Mouse (Mus musculus) midbrain, embryonic 13.5 days (tissue): ENCODE data around the gene 4930453N24Rik. TPM values are rescaled to one million over a fixed set of nuclear protein-coding genes. Genes with fewer than 3 reads are reported as not detected.

ENCODE experiments used
- ATAC-seq: fragments of 200-750 bp; cut with Nextera tagmentation; 2 replicates; pipeline ENCODE4 v1.8.0; 2017; ENCODE audit warnings: mild to moderate bottlenecking, moderate TSS enrichment, moderate library complexity
- H3K27ac ChIP-seq: fragments of 300-500 bp; sonication (generic); 2 replicates; pipeline ENCODE4 v1.5.1; 2015; ENCODE audit warnings: inconsistent platforms, mild to moderate bottlenecking, moderate library complexity
- H3K27me3 ChIP-seq: fragments of 300-500 bp; sonication (generic); 2 replicates; pipeline ENCODE4 v1.6.1; 2015; ENCODE audit warnings: mild to moderate bottlenecking, inconsistent platforms
- H3K36me3 ChIP-seq: fragments of 300-500 bp; sonication (generic); 2 replicates; pipeline ENCODE4 v1.6.1; 2015; ENCODE audit warnings: mild to moderate bottlenecking, inconsistent platforms
- H3K4me1 ChIP-seq: fragments of 300-500 bp; sonication (generic); replicated peaks from 2 replicates; pipeline ENCODE4 v1.6.1; 2015; ENCODE audit warnings: inconsistent platforms
- H3K4me2 ChIP-seq: fragments of 300-500 bp; sonication (generic); replicated peaks from 2 replicates; pipeline ENCODE4 v1.6.1; 2015; ENCODE audit warnings: moderate library complexity, mild to moderate bottlenecking, inconsistent platforms
- H3K4me3 ChIP-seq: fragments of 300-500 bp; sonication (generic); replicated peaks from 2 replicates; pipeline ENCODE4 v1.5.1; 2015; ENCODE audit warnings: mild to moderate bottlenecking, inconsistent platforms
- H3K9ac ChIP-seq: fragments of 300-500 bp; sonication (generic); replicated peaks from 2 replicates; pipeline ENCODE4 v1.6.1; 2015; ENCODE audit warnings: mild to moderate bottlenecking, inconsistent platforms
- H3K9me3 ChIP-seq: fragments of 300-500 bp; sonication (generic); 2 replicates; pipeline ENCODE4 v1.6.1; 2016; ENCODE audit warnings: mild to moderate bottlenecking, inconsistent platforms
- WGBS: fragments of 180-500 bp; shearing (Covaris S2); methylation state at CpG from one replicate; pipeline ENCODE4 v1.1.7; 2015; 5-methylcytosine and 5-hydroxymethylcytosine counted together
- polyA plus RNA-seq: library from polyadenylated mRNA; unstranded; fragments of >200 nt; fragmentation: Nextera tagmentation; extraction: Ambion mirVana; gene quantifications from 2 replicates; pipeline ENCODE4 v1.2.1, GENCODE M21; 2015

4930453N24Rik gene
- 22.2 and 24.5 TPM in 2 replicates for polyA plus RNA-seq

DNA sequence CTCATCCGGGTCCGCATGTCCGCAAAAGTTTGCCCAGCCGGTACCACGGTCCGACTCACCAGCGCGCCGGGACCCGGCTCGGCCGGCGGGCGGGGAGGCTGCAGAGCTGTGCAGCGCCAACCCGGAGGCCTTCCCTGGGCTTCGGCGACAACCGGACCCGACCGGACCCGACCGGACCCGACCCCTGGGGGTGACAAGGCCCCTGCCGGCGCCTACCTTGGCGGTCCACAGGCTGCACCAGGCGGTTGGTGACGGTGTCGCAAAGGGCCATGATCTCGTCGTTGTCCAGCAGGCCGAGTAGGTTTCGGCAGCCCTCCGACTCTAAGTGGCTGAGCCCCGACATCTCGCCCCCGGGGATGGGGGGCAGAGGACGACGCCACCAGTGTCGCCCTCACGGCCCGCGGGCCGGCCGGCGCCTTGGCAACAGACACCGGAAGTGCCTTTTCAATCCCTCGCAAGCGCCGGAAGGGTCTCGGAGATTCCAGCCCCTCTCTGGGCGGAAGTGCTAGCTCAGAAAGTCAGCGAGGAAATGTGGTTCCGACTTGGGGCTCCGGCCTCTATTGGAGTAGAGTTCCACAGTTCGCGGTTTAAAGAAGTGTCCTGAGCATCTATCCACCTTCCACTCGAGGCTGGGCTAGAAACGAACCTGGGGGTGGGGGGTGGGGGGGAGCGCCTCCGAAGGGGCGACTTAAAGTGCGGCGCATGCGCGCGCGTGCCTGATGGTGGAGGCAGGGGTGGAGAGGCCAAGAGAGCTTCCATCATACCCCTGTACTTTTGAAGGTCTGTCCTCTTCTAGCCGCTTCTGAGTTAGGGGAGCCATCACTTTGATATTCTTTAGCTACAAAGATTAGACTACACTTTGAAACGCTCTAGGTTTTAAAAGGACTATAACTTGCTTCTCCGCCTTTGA, at the start of gene 4930453N24Rik:
TSS of gene 4930453N24Rik (minus strand) at position 641 of the 910 bp plus-strand sequence.
- 2% methylated on average over 69 of the region's 72 CpGs for WGBS

DNA sequence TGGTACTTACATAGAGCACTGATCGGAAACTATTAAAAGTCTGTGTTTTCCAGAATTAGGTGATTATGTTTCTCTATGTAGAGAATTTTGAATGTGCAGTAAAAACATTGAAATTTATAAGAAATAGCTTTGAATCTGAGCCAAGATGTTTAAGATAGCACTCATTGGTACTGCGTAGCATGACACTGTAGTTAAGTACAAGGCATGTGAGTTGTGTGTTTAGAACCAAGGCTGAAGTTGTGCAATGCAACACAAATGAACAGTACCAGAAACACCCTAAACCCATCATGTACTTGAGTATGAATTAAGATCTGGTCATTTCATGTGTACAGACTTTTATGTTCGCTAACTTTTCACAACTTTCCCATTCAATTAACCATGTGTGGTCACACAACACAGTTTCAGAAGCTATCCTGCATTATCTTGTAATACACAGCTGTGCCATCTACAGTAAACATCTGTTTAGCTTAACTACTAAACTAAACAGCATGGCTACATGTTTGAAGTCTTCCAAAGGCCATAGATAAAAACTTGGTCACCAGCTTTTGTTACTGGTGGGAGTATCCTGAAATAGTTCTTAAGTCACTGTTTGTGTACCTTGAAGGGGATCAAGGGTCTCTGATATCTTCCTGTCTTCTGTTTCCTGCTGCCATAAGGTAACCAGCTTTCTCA, 46.3 kb upstream of the 4930453N24Rik start:
- no peaks in the 10 kb centered on the region for H3K9me3 ChIP-seq
- ATAC-seq = no peak
- H3K4me3 ChIP-seq = no peak overlapping the region
- H3K27me3 ChIP-seq = no peaks in the 10 kb centered on the region
- WGBS = 97% methylated on average over 3 of the region's 3 CpGs
- peaks cover 13% of the 10 kb centered on the region for H3K36me3 ChIP-seq
- H3K4me1 ChIP-seq = no peaks in the 10 kb centered on the region
- no peak overlapping the region for H3K9ac ChIP-seq
- H3K27ac ChIP-seq = no peak overlapping the region
- H3K4me2 ChIP-seq = no peak overlapping the region

More for the DNA sequence above, at the start of gene 4930453N24Rik:
- peak within 1 kb of the TSS; percentile 78 for H3K4me3 ChIP-seq
- peak within 1 kb of the TSS; percentile 55 for H3K4me2 ChIP-seq
- H3K27ac ChIP-seq = peak within 1 kb of the TSS; percentile 85
- peaks cover 12% of the 10 kb centered on the region for H3K36me3 ChIP-seq
- peaks cover 13% of the 10 kb centered on the region for H3K4me1 ChIP-seq
- ATAC-seq = peak; percentile 97
- H3K9ac ChIP-seq = peak within 1 kb of the TSS; percentile 83
- no peaks in the 10 kb centered on the region for H3K9me3 ChIP-seq
- peaks cover 6% of the 10 kb centered on the region; the same call in 1 of the 2 replicates for H3K27me3 ChIP-seq

DNA sequence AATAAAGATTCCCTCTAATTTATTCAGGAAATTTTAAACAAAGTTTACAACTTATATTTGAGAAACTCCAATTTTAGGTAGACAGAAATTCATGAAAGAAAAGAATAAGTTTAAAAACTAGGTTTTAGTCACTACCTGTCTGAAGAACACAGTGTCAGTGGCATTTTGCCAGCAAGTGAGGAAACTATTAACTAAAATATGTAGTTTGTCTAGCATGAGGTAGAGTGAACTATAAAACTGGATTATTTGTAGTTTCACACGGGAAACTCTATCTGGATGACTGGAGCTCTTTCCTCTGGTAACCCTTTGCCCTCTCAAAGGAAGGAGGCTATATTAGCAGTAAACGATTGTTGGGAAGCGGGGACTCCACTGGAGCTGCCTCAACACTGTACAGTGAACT, 32.1 kb upstream of the 4930453N24Rik start:
- no peak for ATAC-seq
- WGBS = 92% methylated on average over 3 of the region's 3 CpGs
- no peaks in the 10 kb centered on the region for H3K4me1 ChIP-seq

DNA sequence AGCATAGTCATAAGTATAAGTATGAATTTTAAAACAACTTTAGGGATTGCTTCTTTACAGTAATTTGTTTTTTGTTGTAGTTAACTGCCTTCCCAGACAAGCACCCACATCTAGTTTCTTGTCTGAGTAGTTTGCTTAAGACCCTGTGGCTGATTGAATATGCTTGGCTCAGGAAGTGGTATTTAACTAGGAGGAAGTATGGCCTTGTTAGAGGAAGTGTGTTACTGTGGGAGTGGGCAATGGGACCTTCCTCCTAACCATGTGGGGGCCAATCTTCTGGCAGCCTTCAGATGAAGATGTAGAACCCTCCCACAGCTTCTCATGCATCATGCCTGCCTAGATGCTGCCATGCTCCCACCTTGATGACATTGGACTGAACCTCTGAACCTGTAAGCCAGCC, 30.7 kb upstream of the 4930453N24Rik start:
- no peak for ATAC-seq
- no peaks in the 10 kb centered on the region for H3K27me3 ChIP-seq
- H3K4me2 ChIP-seq = no peak overlapping the region
- H3K9me3 ChIP-seq = no peaks in the 10 kb centered on the region
- H3K36me3 ChIP-seq = peaks cover 15% of the 10 kb centered on the region
- no peaks in the 10 kb centered on the region for H3K4me1 ChIP-seq
- H3K4me3 ChIP-seq = no peak overlapping the region
- H3K27ac ChIP-seq = no peak overlapping the region
- no peak overlapping the region for H3K9ac ChIP-seq

More for the DNA sequence above, 32.1 kb upstream of the 4930453N24Rik start:
- Histone ChIP-seq H3K36me3 (peaks cover 15% of the 10 kb centered on the region), H3K4me2 (no peak overlapping the region), H3K27ac (no peak overlapping the region), H3K4me3 (no peak overlapping the region), H3K27me3 (no peaks in the 10 kb centered on the region), H3K9me3 (no peaks in the 10 kb centered on the region), H3K9ac (no peak overlapping the region)

DNA sequence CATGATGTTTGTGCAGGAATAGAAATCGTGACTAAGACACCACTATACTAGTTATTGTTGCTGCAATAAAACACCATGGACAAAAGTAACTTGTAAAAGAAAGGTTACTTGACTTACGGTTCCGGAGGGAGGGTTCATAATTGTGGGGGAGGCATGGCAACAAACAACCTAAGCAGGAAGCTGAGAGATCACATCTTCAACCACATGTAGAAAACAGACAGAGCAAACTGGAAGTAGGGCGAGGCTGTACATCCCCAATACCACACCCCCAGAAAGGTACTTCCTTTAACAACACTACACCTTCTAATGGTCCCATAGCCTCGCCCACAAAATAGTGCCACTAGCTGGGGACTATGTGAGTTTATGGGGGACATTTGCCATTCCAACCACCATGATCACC, 29.4 kb upstream of the 4930453N24Rik start:
- ATAC-seq = no peak
- Histone ChIP-seq H3K4me2 (no peak overlapping the region), H3K27ac (no peak overlapping the region), H3K36me3 (peaks cover 9% of the 10 kb centered on the region), H3K4me1 (no peaks in the 10 kb centered on the region), H3K4me3 (no peak overlapping the region), H3K9me3 (no peaks in the 10 kb centered on the region), H3K27me3 (no peaks in the 10 kb centered on the region), H3K9ac (no peak overlapping the region)
- 92% methylated on average over 5 of the region's 5 CpGs for WGBS

DNA sequence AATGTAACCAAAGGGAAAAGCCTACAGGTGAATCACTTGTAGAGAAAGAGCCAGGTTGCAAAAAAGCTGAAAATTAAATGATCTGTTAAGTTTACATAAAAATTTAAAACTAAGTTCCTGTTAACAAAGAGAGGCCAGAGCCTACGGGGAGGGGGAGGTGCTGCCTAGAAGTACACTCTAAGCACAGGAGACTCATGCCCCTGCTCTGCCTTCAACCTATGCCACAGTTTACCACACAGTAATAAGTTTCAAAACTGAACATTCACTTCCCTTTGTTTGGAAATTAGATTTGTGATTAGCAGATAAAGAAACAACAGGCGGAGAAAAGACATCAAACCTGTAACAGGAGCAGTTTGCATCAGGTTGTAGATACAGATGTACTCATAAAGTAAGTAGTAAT, 23.8 kb upstream of the 4930453N24Rik start:
- 94% methylated on average over 2 of the region's 2 CpGs for WGBS
- no peak overlapping the region for H3K4me3 ChIP-seq
- H3K27ac ChIP-seq = no peak overlapping the region
- H3K4me2 ChIP-seq = no peak overlapping the region
- no peaks in the 10 kb centered on the region for H3K36me3 ChIP-seq
- H3K9ac ChIP-seq = no peak overlapping the region
- ATAC-seq = no peak
- no peaks in the 10 kb centered on the region for H3K9me3 ChIP-seq
- H3K4me1 ChIP-seq = no peaks in the 10 kb centered on the region
- H3K27me3 ChIP-seq = no peaks in the 10 kb centered on the region

DNA sequence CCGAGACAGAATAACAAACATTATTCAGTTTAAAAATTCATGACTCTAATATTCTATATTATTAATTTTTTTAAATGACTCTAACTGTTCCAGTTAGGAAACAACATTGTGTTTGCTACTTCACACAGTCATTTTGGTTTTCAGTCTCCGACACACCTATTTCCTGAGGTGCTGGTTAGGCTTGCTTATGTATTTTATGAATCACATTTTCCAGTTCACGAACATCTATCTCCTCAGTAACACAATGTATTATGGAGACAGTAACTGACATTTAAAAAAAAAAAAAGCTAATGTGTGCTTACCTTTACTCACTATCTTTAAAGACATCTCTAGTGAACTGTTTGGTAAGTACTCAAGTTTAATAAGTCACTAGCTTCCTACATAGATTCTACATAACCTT, 18.7 kb upstream of the 4930453N24Rik start:
- Histone ChIP-seq H3K9me3 (no peaks in the 10 kb centered on the region), H3K36me3 (peaks cover 16% of the 10 kb centered on the region), H3K4me3 (no peak overlapping the region), H3K27me3 (no peaks in the 10 kb centered on the region), H3K4me1 (no peaks in the 10 kb centered on the region), H3K9ac (no peak overlapping the region), H3K4me2 (no peak overlapping the region), H3K27ac (no peak overlapping the region)
- WGBS = 95% methylated on average over 3 of the region's 3 CpGs
- no peak for ATAC-seq

DNA sequence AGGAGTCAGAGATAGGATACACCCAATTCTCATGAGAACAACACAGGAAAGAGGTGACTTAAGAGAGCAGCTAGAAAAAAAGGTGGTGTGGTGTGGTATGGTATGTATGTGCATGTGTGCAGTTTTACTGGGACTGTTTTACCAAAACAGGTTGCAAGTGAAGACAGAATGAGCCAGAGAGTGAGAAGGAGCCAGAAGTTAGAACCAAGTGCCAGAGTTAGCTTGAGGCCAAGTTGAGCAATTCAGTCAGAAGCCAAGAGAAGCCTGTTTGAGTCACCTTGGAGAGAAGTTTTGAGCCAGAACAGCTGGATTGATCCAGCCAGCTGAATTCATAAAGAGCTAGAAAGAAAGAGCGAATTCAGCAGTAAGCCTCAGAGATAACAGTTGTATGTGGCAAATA, 4.6 kb upstream of the 4930453N24Rik start:
- WGBS = 87% methylated on average over 1 of the region's 1 CpGs

DNA sequence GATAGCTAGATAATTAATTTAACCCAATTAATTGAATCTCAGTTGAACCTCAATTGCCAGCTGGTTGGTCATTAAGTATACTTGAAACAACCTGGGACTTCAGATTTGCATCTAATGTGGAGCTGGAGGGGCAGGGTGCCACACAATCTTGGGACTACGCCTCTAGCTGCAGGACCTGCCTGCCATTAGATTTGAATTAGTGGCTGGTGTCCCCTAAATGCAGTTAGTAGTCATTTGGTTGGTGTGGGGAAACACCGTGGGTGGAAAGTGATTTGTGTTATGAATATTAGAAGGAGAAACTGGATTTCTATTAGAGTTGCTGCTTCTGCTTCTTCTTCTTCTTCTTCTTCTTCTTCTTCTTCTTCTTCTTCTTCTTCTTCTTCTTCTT, 464 bp upstream of the 4930453N24Rik start:
- Histone ChIP-seq H3K9me3 (no peaks in the 10 kb centered on the region), H3K4me1 (peaks cover 13% of the 10 kb centered on the region), H3K27ac (peak overlapping the region; percentile 85; the same call in 1 of the 2 replicates), H3K27me3 (peaks cover 6% of the 10 kb centered on the region; the same call in 1 of the 2 replicates), H3K36me3 (peaks cover 6% of the 10 kb centered on the region), H3K4me2 (peak overlapping the region; percentile 55), H3K4me3 (peak overlapping the region; percentile 78), H3K9ac (peak overlapping the region; percentile 83; the same call in 1 of the 2 replicates)
- ATAC-seq = no peak
- WGBS = 87% methylated on average over 2 of the region's 2 CpGs

More for the DNA sequence above, 4.6 kb upstream of the 4930453N24Rik start:
- H3K9me3 ChIP-seq = no peaks in the 10 kb centered on the region
- H3K4me3 ChIP-seq = no peak overlapping the region
- no peaks in the 10 kb centered on the region for H3K4me1 ChIP-seq
- no peak overlapping the region for H3K27ac ChIP-seq
- peaks cover 6% of the 10 kb centered on the region; the same call in 1 of the 2 replicates for H3K27me3 ChIP-seq
- ATAC-seq = no peak
- H3K36me3 ChIP-seq = 0 out of 2 replicates have a peak, but pooled peaks cover 4% of the 10 kb centered on the region
- no peak overlapping the region for H3K4me2 ChIP-seq
- H3K9ac ChIP-seq = no peak overlapping the region

DNA sequence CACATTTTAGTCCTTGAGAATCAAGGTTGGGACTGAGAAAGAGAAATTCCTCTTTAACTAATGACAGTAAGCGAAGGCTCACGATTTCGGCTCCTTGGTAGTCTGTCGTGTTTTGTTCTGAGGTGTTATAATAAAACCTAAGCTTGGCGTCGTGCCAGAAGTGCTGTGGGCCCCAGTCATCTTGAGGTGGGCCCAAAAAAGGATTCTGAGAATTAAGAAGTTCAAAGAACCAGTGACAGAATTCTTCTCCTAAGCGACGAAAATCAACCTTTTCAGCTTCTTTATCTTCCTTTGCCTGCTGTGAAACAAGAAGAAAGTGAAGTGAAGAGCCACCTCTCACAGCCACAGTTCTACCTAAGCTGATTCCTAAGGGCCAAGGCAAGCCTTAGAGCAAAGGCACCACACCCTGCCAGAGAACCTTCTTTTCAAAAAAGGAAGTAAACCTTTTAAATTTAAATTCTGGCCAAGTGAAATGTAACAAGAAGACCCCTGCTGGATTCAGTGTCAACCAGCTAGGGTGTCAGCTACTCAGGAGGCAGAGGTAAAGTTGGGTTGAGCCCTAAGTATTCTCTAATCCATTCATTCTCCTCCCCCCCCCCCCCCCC, 4.2 kb downstream of the 4930453N24Rik start:
- H3K27ac ChIP-seq = no peak overlapping the region
- 96% methylated on average over 8 of the region's 8 CpGs for WGBS
- peaks cover 13% of the 10 kb centered on the region for H3K4me1 ChIP-seq
- no peaks in the 10 kb centered on the region for H3K27me3 ChIP-seq
- no peak for ATAC-seq
- no peak overlapping the region for H3K4me2 ChIP-seq
- H3K36me3 ChIP-seq = peaks cover 40% of the 10 kb centered on the region
- 0 out of 2 replicates have a peak, but pooled peaks cover 7% of the 10 kb centered on the region for H3K9me3 ChIP-seq
- H3K4me3 ChIP-seq = no peak overlapping the region
- H3K9ac ChIP-seq = no peak overlapping the region

DNA sequence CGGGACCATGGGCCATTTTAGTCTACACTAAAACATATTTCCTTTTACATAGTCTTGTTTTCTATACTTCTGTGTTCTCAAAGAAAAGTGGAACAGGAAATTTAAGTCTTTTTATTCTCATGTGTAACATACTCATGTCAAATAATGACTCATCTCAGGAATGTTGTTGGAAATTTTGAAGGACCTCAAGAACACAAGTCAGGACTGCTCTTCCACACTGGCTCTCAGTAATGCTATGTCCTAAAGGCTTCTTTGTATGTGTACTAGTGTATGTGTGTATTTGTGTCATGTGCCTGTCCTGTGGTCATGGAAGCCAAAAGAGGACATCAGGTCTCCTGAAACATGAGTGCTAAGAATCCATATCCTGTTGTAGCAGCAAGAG, 11.7 kb downstream of the 4930453N24Rik start:
- WGBS = 92% methylated on average over 1 of the region's 1 CpGs
- ATAC-seq = no peak
- Histone ChIP-seq H3K36me3 (peaks cover 27% of the 10 kb centered on the region), H3K27me3 (no peaks in the 10 kb centered on the region), H3K4me2 (no peak overlapping the region), H3K4me1 (no peaks in the 10 kb centered on the region), H3K9ac (no peak overlapping the region), H3K4me3 (no peak overlapping the region), H3K9me3 (0 out of 2 replicates have a peak, but pooled peaks cover 7% of the 10 kb centered on the region), H3K27ac (no peak overlapping the region)
